Mouse (Mus musculus) splenic B cell, adult 2 months (primary cell): ENCODE data around the gene Rhbdd3.
A peak's percentile ranks its signal among the peaks of the same experiment; 100 is the strongest.

Experiments
- DNase-seq: peaks from one replicate; pipeline ENCODE4 v3.0.0-alpha.2; 2011; ENCODE audit warnings: low read depth, low spot score
- H3K27me3 ChIP-seq: 2 replicates; pipeline ENCODE4 v1.6.1; 2012; ENCODE audit warnings: mild to moderate bottlenecking, low read length, moderate library complexity, mixed read lengths; ENCODE audit not compliant: control insufficient read depth, poor library complexity, insufficient read depth, severe bottlenecking
- H3K36me3 ChIP-seq: 2 replicates; pipeline ENCODE4 v1.6.1; 2012; ENCODE audit warnings: mild to moderate bottlenecking, low read length, moderate library complexity, mixed read lengths; ENCODE audit not compliant: control insufficient read depth, poor library complexity, insufficient read depth, severe bottlenecking

Rhbdd3 gene

GRCm38 (mm10) chr11:5098736-5099542, at the start of gene Rhbdd3, which contains the start of gene Ewsr1:
Gene Rhbdd3 (plus strand): TSS chr11:5098926.
Gene Ewsr1 (minus strand): TSS chr11:5099266.
- H3K36me3 ChIP-seq = no peaks in the 10 kb centered on the region
- DNase-seq = peak; percentile 97
- H3K27me3 ChIP-seq = no peaks in the 10 kb centered on the region

- Histone ChIP-seq H3K27me3 (no peaks in the 10 kb centered on the region), H3K36me3 (no peaks in the 10 kb centered on the region)
Observed at GRCm38 (mm10) chr11:5051629-5052028, 47.1 kb upstream of the Rhbdd3 start.

GRCm38 (mm10) chr11:5052200-5052854, 46.4 kb upstream of the Rhbdd3 start:
- DNase-seq = no peak
- Histone ChIP-seq H3K36me3 (no peaks in the 10 kb centered on the region), H3K27me3 (no peaks in the 10 kb centered on the region)

More at GRCm38 (mm10) chr11:5051629-5052028, 47.1 kb upstream of the Rhbdd3 start:
- no peak for DNase-seq

- Histone ChIP-seq H3K27me3 (no peaks in the 10 kb centered on the region), H3K36me3 (no peaks in the 10 kb centered on the region)
- DNase-seq = no peak
Observed at GRCm38 (mm10) chr11:5054151-5054550, 44.6 kb upstream of the Rhbdd3 start.

- Histone ChIP-seq H3K27me3 (no peaks in the 10 kb centered on the region), H3K36me3 (no peaks in the 10 kb centered on the region)
- no peak for DNase-seq
Observed at GRCm38 (mm10) chr11:5054874-5055273, 43.9 kb upstream of the Rhbdd3 start.

GRCm38 (mm10) chr11:5055945-5056938, 42.5 kb upstream of the Rhbdd3 start:
- H3K27me3 ChIP-seq = no peaks in the 10 kb centered on the region

GRCm38 (mm10) chr11:5057064-5057463, 41.7 kb upstream of the Rhbdd3 start:
- no peaks in the 10 kb centered on the region for H3K36me3 ChIP-seq
- DNase-seq = no peak
- no peaks in the 10 kb centered on the region for H3K27me3 ChIP-seq

More at GRCm38 (mm10) chr11:5055945-5056938, 42.5 kb upstream of the Rhbdd3 start:
- no peaks in the 10 kb centered on the region for H3K36me3 ChIP-seq
- DNase-seq = peak; percentile 22

- no peak for DNase-seq
- Histone ChIP-seq H3K36me3 (no peaks in the 10 kb centered on the region), H3K27me3 (no peaks in the 10 kb centered on the region)
Observed at GRCm38 (mm10) chr11:5057541-5057855, 41.2 kb upstream of the Rhbdd3 start.

- peak; percentile 79 for DNase-seq
- no peaks in the 10 kb centered on the region for H3K36me3 ChIP-seq
- H3K27me3 ChIP-seq = no peaks in the 10 kb centered on the region
Observed at GRCm38 (mm10) chr11:5057856-5058641, 40.7 kb upstream of the Rhbdd3 start, which contains the start of gene Rasl10a. Gene Rasl10a (plus strand): TSS chr11:5058128.

GRCm38 (mm10) chr11:5058783-5059182, 39.9 kb upstream of the Rhbdd3 start:
- Histone ChIP-seq H3K27me3 (no peaks in the 10 kb centered on the region), H3K36me3 (no peaks in the 10 kb centered on the region)
- no peak for DNase-seq

- Histone ChIP-seq H3K36me3 (no peaks in the 10 kb centered on the region), H3K27me3 (no peaks in the 10 kb centered on the region)
- DNase-seq = no peak
Observed at GRCm38 (mm10) chr11:5059230-5059629, 39.5 kb upstream of the Rhbdd3 start.

- Histone ChIP-seq H3K36me3 (no peaks in the 10 kb centered on the region), H3K27me3 (no peaks in the 10 kb centered on the region)
- peak; percentile 77 for DNase-seq
Observed at GRCm38 (mm10) chr11:5059704-5060156, 39.0 kb upstream of the Rhbdd3 start.

GRCm38 (mm10) chr11:5060756-5061412, 37.8 kb upstream of the Rhbdd3 start:
- DNase-seq = peak; percentile 18
- Histone ChIP-seq H3K27me3 (no peaks in the 10 kb centered on the region), H3K36me3 (no peaks in the 10 kb centered on the region)
